Mouse (Mus musculus) cerebellum, postnatal 10 days (tissue): Measurements from ENCODE around the gene Mplkip.

Source experiments
- DNase-seq, 2 experiments: peaks; one replicate each; pipeline ENCODE4 v3.0.0; 2021; ENCODE audit warnings: mixed read lengths in 2 of 2

The Mplkip gene

DNA sequence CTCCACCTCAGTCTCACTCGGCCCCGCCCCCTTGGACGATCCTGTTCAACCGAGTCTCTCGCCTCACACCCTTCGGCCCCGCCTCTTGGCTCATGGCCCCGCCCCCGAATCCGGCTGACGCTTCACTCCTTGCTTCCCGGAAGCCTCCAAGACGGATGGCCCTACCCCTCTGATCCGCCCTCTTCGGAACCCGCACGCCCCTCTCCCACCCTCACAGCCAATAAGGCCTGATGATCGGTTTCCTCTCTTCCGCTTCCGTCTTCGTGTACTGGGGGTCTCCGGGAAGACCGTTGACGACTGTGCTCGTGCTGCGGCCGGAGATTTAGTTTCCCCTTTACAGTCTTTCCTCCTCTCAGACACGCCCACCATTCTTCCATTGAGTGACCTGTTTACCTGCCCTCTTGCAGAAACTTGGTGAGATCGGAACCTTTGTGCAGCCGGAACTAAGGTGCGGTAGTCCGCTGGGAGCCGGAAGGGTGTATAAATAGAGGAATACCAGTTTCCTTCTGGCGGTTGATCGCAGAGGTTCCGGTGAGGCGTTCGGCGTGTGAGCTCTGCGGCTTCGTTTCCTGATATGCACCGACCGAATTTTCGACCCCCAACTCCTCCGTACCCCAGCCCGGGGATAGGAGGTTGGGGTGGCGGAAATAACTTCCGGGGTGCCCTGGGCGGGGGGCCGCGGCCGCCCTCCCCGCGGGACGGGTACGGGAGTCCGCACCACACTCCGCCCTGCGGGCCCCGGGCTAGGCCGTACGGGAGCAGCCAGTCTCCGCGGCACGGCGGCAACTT, at the start of gene Mplkip, which contains the start of gene Sugct:
Gene Mplkip, plus strand, starts transcription at position 282 of the 789 bp plus-strand sequence.
Gene Sugct, minus strand, starts transcription at position 643 of the 789 bp plus-strand sequence.
- DNase-seq, result peak; percentile 100

DNA sequence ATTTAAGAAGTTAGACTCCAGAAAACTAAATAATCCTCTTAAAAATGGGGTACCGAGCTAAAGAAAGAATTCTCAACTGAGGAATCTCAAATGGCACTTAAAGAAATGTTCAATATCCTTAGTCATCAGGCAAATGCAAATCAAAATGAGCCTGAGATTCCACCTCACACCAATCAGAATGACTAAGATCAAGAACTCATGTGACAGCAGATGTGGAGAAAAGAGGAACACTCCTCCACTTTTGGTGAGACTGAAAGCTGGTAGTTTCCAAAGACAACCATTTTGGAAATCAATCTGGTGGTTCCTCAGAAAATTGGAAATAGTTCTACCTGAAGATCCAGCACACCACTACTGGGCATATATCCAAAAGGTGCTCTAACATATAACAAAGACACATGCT, 27.6 kb upstream of the Mplkip start:
- no peak for DNase-seq

DNA sequence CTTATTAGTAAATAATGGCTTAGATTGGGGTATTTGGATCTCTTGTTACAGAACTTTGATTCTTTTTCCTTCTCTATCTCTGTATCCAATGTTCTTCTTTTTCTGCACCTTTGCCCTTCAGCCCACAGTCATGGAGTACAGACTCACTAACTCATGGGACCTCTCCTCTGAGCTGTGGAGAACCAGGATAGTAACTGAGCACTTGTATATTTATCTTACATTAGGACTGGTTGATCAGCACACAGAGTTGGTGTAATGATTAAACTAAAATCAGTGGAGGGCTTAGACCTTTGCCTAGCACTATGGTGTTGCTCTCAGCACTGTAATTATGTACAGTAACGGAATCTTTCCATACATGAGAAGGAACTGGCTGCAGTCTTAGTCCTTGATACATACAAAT, 23.9 kb upstream of the Mplkip start:
- DNase-seq, result no peak

DNA sequence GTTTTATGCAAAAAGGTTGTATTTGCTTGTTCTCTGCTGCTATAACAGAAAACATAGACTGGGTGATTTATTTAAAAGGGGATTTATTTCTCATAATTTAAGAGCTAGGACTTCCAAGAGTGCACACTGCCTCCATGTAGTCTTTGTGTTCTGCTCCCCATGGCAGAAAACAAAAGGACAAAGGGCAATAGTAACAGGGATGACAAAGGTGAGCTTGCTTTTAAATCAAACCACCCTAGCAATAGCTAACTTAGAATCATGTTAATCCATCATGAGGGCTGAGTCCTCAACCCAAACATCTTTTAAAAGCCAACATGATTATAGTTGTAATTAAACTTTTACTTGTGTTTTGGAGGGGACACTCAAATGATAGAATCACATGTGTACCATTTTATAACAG, 5.5 kb upstream of the Mplkip start:
- DNase-seq, result no peak

DNA sequence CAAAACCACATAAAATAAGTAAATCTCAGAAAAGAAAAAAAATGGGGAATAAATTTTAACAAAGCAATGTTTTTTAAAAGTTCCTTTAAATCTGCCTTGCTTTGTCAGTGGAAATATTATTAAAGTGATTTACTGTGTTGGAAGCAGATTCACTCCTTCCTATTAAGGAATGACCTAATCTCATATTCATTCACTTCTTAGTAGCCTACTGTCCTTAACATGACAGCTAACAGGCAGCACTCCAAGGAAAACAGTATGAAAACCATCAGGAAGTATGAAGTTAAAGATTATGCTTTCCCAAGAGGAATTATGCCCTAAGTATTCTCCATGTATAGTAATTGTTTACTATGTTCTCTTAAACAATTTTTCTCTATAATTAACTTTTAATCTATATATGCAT, 4.3 kb upstream of the Mplkip start:
- no peak for DNase-seq

DNA sequence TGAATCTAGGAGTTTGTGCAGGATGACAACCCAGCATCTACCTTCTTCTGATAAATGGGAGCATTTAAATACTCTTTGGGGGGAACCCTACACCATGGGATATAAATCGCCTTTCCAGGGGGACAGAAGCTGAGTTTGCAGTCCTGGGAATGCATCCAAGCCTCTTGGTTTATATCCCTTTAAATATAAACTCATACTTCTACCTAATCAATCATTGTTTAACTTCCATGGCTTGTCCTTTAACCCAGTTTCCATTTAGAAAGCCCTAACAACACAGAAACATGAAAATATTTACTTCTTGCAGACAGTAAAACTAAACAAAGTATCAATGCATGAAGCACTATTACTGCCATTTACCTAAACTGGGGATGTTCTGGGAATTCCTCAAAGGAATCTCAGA, 3.6 kb upstream of the Mplkip start:
- no peak for DNase-seq

DNA sequence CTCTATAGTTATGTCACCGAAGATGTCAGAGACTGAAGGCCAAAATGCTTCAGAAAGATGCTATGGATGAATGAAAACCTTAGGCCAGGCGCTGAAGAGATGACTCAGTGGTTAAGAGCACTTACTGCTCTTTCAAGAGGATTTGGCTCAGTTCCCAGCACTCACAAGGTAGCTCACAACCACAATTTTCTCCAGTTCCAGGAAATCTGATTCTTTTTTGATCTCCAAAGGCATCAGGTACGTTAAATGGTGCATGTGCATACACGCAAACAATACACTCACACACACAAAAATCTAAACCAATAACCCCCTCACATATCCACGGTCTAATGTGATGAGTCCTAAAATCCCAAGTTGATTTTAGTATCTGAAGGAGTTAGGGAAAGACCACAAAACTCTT, 1.2 kb upstream of the Mplkip start:
- DNase-seq, result peak; percentile 8 to 30

DNA sequence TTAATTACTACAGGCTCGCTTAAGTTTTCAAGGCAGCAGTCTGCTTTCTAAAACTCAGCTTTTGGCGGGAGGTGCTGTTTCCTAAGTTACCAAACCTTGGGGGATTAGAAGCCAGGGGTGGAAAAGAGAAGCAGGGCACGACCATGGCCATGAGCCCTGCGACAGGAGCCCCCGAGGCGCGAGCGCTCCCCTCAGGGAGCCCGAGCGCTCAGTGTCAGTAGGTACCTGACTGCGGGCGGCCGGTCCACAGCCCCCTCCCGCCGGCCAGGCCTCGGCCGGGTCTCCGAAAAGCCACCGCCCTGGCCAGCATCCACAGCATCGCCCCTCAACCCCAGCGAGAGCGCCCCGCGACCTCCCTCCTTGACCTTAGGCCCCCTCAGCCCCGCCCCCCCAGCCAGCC, 578 bp upstream of the Mplkip start:
- DNase-seq, result no peak

DNA sequence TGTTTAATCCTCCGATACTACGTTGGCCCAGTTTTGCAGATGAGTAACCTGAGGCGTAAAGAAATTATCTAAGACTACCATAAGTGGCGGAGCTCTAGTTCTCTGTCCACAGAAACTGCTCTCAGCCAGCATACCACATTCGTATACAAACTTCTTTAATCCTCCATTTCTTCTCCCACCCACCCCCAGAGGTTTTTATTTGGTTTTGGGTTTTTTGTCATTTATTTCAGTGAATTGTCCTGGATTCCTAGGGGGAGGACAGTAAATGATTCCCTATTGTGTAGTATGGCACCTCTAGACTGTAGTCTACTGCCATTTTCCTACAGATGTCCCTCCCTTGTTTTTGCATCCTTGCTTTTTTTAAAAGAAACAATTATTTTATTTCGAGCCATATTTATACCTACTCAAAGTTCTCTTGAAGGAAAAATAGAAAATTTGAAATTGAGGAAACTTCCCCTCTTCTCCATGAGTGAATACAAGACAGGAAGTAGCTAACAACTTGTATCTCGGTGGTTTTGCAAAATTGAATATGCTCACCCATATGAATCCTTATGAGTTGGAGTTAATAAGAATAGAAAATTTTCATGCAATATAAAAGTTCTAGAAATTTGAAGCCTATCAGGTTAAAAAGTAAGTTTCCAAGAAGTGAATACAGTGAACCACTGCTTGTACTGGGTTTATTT, 1.0 kb downstream of the Mplkip start:
- no peak for DNase-seq

DNA sequence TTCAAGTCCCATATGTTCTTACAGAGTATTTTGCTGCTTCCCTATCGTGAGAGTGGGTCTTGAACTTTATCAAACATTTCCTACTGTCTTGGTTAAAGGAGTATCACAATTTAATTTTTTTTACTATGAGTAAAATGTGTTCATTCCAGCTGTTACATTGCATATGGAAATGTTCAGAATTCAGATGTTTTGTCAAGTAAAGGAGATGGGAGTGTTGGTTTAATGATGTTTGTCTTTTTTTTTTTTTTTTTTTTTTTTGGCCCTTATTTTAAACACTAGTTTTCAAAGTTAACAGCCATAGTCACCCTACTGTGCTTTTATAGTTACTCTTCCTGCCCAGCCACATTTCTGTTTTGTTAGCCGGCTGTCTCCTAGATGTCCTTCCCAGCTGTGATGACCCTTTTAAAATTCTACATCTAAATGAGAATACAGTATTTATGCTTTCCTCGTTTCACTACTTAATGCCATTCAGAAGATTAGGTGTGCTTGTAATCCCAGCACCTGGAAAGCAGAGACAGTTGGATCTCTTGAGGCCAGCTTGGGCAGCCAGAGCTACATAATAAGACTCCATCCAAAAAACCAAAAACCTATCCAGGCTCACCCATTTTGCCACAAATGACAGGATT, 5.2 kb downstream of the Mplkip start:
- no peak for DNase-seq

DNA sequence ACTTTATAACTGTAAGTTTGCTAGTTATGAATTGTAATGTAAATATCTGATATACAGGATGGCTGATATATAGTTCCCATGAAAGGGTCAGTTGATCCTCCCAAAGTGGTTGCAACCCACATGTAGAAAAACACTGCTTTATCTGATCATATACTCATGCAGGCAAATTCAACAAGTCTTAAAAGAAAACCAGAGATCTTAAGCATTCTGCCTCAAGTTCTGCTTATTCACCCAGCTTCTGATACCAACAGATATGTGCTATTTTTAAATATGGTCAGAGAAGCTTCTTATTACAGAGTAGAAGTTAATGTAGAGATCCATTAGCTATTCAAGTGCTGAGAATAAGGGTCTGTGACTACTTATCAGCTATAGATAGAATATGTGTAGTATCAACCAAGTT, 6.3 kb downstream of the Mplkip start:
- no peak for DNase-seq

DNA sequence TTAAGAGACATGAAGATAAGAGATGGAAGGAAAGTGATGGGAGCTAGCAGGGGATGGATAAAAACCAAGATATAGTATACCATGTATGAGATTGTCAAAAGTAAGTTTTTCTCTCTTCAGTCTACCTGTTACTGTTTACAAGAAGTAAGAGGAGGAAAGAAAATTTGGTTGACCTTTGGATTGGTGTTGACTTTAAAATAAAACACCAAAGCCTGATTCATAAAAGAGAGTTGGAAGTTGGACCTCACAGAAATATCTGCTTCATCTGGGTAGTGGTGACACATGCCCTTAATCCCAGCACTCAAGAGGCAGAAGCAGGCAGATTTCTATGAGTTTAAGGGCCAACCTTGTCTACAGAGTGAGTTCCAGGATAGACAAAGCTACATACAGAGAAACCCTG, 7.3 kb downstream of the Mplkip start:
- DNase-seq, result no peak

DNA sequence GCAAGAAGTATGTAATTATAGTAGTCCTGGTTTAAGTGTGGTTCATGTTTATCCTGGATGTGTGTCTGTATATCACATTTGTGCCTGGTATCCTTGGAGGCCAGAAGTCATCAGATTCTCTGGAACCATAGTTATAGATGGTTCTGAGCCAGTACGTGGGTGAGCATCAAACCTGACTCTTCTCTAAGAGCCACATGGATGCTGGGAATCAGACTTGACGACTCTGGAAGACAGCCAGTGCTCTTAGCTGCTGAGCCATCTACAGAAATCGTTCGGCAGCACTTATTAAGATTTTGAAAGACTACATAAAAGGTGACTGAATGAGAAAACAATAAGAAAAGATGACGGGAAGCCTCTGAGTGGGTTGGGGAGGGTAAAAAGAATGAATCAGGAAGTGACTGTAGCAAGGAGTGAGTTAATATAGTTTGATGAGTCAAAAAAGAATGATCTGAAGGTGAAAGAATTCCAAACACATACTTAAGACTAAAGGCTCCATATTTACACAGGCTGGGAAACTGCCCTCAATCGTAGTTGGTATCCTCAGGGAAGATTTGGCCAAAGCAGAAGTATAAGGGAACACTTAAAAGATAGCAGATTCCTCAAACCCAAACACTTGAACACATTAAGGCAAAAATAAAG, 10.3 kb downstream of the Mplkip start:
- DNase-seq, result no peak

DNA sequence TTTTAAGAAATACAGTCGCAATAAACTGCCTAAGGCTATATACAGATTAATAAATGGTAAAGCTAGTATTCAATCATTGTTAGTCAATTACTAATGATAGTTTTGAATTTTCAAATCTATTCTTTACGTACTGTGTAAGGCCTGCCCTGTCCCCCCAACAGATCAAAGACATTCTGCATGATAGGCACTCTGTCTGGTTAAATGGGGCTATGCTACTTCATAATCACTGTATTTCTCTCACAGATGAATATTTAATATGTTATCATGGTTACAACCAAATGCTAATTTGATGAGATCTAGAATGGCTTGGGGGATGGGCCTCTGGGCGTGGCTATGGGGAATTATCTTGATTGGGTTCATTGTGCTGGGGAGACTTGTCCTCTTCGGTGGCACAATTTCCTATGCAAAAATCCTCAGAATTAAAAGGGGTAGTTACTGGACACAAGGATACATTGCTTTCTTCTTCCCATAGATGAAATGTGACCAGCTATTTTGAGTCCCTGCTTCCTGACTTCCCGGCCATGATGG, 13.9 kb downstream of the Mplkip start:
- no peak for DNase-seq

DNA sequence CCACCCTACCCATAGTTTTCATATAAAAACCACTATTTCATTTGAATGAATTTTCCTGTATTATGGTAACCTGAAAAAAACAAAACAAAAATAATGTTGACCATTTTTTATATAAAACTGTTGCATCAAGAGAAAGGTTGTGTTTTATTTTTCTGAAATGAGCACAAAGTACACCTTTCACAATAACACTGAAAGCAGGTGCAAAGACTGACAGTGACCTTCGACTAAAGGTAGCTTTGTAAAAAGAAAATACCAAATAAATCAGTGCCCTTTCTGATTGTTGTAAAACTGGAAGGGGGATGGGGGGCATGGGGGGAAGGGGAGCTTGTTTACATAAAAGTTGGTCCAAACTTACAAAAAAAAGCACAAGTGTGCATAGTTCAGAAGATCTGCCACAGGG, 22.4 kb downstream of the Mplkip start:
- no peak for DNase-seq

DNA sequence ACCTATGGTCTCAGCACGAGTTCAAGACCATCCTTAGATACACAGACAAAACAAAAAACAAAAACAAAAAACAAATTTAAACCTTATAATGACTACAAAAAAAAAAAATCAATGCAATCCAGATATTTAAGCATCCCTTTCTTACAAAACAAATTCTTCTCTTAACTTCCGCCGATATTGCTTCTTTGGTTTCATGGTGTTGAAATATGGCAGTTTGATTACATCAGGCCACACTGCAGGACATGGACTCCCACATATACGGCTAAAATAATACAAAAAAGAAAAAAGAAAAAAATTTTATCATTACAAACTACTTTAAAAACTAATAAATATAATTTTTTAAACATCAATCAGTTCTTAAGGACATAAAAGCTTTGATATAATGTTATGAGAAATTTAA, 32.9 kb downstream of the Mplkip start:
- no peak for DNase-seq

DNA sequence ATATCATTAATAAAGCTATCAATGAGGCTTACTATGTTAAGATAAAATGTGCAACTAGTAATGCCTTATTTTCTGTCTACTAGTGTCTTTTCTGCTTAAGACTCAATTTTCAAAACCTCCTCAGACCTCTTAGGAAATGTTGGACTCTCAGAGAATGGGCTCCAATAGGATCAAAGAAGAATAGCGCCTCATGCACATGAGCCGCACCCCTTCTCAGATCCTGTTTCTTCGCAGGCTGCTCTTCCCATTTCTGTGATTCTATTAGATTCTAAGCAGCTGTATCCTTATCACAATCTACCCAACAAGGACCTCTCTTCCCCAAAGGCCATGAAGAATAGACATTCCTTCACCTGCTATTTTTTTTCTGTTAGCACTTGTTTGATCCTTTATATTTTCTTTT, 33.8 kb downstream of the Mplkip start:
- DNase-seq, result no peak
